Mouse (Mus musculus): ENCODE data around the gene Nit1.
"Not testable (repeated sequence)": the region's sequence is repeated elsewhere in the genome, so short reads cannot be mapped to it uniquely, and the experiment has no call there.

Nit1 gene

GRCm38 (mm10) chr1:171355812-171356340 lies 10.4 kb upstream of the Nit1 start:
- in situ Hi-C loops (cut with MboI): no loop called here

- in situ Hi-C loops (cut with MboI): no loop called here
Measured at GRCm38 (mm10) chr1:171349210-171349609, 3.8 kb upstream of the Nit1 start.

DNA sequence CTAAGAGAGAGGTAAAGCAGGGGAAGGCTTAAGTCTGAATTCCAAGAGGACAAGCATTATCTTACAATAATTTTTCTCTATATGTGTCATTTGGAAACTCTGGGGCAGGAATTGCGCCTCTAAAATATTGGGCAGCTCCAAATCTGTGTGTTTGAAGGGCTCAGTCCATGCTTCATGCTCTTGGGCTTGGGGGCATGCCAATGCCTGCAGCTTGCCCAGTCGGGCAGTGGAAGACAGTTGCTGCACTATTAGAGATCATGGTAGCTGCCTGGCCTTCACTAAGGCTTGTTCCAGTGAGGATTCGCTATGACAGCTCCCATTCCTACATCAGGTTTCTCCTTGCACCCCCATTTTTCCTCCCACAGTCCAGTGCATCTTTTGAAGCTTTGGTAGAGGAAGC lies 3.2 kb upstream of the Nit1 start:
- in situ Hi-C loops (cut with MboI): no loop called here

GRCm38 (mm10) chr1:171346095-171346450 lies 627 bp upstream of the Nit1 start:
- in situ Hi-C loops (cut with MboI): no loop called here

DNA sequence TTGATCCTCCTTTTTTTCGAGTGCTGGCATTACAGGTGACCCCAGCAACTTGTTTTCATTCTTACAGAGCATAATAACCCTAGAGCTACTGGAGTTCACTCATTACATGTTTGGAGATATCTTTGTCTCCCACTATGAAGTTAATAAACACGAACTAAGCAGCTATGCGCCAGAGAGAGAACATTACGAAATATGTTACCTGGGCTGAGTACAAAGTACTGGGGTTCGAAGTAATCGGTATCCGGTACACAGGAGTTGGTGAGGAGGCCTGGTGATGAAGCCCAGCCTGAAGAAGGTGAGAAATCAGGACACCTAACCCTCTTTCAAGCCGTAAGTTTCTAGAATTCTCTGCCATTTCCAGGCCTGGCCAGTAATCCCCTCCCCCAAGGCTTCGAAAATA lies 731 bp downstream of the Nit1 start:
- in situ Hi-C loops (cut with MboI): no loop called here

DNA sequence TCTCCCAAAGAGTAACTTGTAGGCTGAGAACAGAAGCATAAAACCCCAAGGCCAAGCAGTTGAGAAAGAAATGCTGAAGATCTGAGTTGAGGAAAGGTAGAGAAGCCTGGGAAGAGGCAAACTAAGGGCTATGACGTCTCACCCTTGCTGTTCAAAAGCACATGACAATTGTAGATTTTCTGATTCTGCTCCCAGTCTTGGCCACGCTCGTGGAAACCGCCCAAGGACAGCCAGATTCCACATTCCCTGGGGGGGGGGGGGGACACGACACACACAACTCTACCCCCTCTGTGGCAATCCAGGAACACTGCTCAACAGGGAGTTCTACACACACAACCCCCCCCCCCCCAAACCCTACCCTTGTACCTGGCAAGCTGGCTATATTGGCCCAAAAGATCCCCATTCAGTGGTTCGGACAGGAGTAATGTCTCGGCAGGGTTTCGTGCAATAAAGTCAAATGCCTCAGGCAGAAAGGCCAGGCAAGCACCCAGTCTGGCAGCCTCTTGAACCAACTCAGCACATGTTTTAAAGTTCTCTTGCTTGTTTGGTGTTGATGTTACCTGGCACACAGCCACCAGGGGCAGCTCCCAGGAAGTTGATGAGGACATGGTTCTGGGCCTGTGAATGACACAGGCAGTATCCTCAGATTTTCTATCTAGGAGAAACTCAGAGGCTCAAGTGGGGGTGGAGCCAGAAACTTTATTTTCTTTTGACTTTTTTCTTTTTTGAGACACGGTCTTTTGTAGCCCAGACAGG lies 1.3 kb downstream of the Nit1 start:
- in situ Hi-C loops (cut with MboI): no loop called here

DNA sequence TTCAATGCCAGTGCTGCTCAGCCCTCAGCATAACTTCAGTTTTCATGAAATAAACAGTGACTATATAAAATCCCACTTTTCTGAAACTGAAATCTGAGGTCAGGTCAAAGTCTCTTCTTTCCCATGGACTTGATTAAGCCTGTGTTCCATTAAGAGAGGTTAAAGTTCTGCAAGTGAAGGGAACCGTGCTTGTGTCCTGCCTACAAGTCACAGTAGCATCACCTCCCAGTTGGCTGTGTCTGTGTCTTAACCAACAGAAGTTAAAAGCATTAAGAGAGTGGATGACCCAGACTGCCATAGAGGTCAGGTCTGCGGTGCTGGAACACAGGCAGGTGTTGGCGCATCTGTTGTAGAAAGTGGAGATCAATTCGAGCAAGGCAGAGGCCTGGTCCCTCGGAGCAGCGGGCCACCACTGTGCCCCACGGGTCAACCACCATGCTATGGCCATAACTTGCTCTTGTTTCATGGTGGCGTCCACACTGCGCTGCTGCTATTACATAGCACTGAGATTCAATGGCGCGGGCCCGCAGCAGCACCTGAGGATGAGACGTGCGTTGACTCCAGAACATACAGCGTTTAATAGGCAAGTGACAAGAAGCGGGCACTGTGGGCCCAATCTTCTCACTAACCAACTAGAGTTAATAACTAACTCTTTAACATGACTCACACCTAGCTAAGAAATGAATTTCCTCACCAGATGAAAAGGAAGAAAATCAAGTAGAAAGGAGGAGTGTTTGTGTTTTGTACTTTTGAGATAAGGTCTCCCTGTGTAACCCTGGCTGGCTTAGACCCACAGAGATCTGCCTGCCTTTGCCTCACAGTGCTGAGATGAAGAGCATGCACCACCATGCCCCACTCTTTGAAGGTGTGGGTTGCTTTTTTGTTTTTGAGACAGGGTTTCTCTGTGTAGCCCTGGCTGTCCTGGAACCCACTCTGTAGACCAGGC lies 2.9 kb downstream of the Nit1 start:
- in situ Hi-C loops (cut with MboI): no loop called here

DNA sequence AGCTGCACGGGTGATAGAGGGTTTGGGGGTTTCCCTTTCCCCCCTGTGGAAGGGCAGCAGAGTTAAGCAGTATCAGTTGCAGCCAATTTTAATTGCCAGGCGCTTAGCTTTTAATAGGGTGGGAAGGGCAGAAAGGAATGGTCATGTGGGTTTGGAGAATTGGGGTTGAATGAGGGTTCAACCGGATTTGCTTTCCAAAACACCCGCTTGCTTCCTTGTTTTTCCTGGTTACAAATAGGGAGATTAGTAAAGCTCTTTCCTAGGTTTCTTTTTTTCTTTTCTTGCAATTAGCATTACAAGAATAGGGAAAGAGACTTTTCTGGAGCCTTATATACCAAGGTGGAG lies 15.3 kb downstream of the Nit1 start:
- in situ Hi-C loops (cut with MboI): no loop called here

- in situ Hi-C loops (cut with MboI): no loop called here
Measured at GRCm38 (mm10) chr1:171329433-171330215, 15.8 kb downstream of the Nit1 start.

- in situ Hi-C loops (cut with MboI): no loop called here
Measured at GRCm38 (mm10) chr1:171328839-171329432, 16.5 kb downstream of the Nit1 start, which contains the start of gene Dedd. Dedd (plus strand) TSS chr1:171329145.

DNA sequence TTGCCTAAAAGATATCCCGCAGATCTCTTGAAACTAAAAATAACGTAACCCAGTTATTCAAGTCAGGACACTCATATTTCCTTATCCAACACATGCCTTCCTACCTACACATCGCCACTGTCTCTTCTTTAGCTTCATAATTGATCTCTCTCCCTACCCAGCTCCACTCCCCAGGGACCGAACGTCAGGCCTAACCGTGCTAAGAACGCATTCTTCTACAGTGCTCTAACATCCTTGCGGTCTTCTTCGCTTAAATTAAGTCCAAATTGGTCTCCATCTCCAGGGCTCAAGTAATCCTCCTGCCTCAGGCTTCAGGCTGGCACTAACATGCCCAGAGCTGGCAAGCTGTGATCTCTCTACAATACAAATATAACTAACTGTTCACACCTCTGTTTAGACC lies 17.2 kb downstream of the Nit1 start:
- in situ Hi-C loops (cut with MboI): no loop called here

DNA sequence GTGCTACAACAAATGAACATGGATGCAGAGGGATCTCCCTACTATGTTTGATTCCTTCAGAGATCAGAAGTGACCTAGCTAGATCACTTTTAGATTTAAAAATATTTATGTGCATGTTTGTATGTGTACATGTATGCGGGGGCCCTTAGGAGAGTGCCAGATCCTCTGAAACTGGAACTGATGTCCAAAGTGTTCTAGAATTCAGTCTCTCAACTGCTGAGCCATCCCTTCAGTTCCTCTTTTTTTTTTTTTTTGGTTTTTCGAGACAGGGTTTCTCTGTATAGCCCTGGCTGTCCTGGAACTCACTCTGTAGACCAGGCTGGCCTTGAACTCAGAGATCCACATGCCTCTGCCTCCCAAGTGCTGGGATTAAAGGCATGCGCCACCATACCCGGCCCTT lies 18.9 kb downstream of the Nit1 start:
- in situ Hi-C loops (cut with MboI): not testable (repeated sequence)

DNA sequence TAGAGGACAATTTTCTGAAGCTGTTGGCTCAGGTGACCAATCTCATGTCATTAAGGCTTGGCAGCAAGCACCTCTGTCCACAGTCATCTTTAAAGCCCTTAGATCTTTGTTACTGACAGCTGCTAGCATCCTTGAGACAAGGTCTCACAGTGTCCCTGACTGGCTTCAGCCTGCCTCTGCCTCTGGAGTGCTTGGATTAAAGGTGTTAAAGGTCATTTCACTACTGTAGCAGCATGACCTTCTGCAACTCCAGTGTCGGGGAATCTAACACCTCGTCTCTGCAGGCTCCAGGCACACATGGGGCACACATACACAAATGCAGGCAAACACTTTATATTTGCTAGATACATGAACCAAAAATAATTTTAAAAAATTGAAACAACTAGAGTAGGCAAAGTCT lies 19.9 kb downstream of the Nit1 start:
- in situ Hi-C loops (cut with MboI): no loop called here

- in situ Hi-C loops (cut with MboI): no loop called here
Measured at GRCm38 (mm10) chr1:171322012-171322411, 23.4 kb downstream of the Nit1 start.

DNA sequence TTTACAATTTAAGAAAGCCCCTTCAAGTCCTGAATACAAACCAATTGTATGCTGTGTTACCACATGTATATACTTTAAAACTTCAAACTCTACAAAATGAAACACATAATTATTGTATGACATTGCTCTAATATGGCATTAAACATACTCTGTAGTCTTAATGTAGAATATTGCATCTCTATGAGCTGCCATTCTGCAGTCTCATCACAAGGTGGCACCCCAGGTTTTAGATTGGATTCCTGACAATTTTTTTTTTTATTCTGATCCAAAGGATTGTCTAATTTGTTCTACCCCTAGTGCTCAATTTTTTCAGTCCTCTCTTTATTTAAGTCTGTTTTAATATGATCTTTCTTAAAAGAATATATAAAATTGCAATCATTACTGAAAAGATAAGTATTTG lies 24.0 kb downstream of the Nit1 start:
- in situ Hi-C loops (cut with MboI): no loop called here

DNA sequence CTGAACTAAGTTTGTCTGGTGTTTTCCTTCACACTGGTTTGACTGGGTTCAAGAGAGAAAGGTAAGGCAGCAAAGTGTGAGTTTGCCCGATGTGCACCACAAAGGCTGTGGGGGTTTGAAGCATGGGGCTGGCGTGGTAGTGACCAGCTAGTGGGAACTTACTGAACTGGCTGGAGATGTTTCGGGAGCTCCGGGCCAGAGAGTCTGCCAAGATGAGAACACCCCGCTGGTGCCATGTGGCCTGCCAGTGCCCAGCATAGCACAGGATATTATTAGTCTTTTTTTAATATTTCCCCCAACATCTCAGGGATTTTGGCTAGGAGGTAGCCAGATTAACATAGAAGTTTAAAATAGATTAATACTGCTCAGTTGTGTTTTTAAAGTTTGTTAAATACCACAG lies 25.3 kb downstream of the Nit1 start:
- in situ Hi-C loops (cut with MboI): no loop called here

DNA sequence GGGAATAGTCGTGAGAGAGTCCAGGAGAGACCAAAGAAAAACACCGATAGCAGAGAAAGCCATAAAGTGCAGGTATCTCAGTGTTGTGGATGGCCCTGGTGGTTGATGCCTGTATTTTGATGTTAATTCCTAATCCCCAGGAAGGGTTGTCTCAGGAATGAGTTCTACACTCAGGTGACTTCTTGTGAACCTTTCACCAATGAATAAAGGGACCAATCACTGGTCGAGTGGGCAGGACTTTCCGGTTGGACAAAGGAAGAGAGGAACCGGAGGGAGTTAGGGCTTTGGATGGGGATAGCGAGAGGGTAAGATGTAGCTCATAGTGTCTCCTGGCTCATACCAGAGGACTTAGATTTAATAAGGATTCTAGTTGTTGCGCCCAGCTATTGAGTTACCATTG lies 25.7 kb downstream of the Nit1 start:
- in situ Hi-C loops (cut with MboI): no loop called here

DNA sequence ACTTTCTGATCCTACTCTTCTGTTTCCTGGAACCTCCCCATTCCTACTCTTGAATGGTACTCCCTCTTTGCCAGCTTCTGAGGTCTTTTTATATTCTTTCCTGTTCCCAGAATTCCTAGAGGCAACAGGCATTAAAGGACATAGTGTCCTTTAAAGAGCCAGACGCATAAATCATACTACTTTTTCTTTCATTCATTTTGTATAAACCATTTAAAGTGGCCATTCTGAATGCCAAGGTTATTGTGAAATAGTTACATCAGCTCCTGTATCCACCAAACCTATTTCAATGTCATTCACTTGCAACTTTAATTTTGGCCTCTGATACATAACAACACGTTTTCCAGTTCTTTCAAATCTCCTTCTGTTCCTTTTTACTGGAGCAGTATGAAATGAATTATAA lies 36.1 kb downstream of the Nit1 start:
- in situ Hi-C loops (cut with MboI): no loop called here

DNA sequence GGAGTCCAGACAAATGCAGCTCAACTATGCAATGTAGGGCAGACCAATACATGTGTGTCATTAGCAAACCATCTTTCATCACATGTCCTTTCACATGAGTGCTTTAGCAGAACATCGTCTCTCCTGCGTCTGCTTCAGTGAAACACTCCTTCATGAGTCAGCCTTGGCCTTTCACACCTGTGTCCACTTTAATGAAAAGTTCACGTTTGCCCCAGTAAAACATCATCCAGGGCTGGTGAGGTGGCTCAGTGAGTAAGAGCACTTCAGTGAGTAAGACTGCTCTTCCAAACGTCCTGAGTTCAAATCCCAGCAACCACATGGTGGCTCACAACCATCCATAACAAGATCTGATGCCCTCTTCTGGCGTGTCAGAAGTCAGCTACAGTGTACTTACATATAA lies 39.3 kb downstream of the Nit1 start:
- in situ Hi-C loops (cut with MboI): not testable (repeated sequence)

DNA sequence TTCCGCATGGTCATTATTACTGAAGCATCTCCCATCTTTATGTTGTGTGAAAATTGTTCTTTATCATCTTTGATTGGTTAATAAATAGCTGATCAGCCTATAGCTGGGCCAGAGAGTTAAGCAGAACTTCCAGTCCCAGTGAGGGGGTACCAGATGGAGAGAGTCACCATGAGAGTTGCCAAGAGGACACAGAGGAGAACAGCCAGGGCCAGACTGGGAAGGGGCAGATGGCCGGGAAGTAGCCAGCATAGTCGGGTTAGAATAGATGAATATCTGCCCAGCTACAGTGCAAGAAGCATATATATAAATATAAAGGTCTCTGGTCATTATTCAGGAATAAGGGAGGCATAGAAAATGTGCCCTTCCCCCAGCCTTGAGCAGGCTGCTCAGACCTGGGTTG lies 47.2 kb downstream of the Nit1 start:
- in situ Hi-C loops (cut with MboI): no loop called here

DNA sequence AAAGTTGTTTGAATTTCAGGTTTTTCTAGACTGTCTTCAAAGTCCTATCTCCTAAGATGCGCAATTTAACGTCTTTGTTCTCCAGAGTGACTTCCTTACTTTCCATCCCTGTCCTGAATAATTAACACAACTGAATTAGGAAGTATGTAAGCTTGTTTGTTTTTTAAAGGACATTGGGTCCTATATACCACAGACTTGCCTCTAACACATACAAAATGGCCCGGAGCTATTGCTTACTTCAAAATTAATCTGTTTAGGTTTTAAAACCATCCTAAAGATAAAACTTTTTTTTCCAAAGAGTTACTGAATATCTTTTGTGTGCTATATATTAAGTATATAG lies 50.4 kb downstream of the Nit1 start:
- in situ Hi-C loops (cut with MboI): no loop called here
